Mouse (Mus musculus) activated CD4-positive, CD25-positive, alpha-beta regulatory T cell, adult 4 months (primary cell): Measurements from ENCODE around the gene Olfr1174-ps. TPM values are rescaled to one million over a fixed set of nuclear protein-coding genes. Genes with fewer than 3 reads are reported as not detected.

ENCODE experiments used
- ATAC-seq: one replicate; pipeline ENCODE4 v1.8.0; 2017
- polyA plus RNA-seq, 2 experiments: library from polyadenylated mRNA; unstranded; fragments of 100-300 nt; shearing (Covaris generic); gene quantifications; one replicate each; pipeline ENCODE4 v1.2.1; 2017

Olfr1174-ps gene
- not detected for polyA plus RNA-seq

DNA sequence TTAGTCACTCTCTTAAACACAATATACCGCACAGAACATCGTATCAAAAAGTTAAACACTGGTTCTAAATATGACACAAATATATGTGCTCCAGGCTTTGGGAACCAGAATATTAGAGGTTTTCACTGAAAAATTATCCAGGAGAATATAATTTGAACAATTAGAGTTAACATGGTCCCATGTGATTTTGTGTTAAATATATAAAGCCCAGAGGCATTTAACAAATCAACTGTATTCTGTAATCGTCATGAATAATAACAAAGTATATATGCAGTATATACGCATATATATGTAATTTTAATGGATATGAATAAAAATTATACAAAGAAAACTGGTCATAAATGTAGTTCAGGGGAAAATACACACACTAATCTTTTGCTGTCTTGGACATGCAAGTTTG lies at the start of gene Olfr1174-ps:
Gene Olfr1174-ps (minus strand): TSS at position 101 of the 400 bp plus-strand sequence.
- no peak for ATAC-seq

DNA sequence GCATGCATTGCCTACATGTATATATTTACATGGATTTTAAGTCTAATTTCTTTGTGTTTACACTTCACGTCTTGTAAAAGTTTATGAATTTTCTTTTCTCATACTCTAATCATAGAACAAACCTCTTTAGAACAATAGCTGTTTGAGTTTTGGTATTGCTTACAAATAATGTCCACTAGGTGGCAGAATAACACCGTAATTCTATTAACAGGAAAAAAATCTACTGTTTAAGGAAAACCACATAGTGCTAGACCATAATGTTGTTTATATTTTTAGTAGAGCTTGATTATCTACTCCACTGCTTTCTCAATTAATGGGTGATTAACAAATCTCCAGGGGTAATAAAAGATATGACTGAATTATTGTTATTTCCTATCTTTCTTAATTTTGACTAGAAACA lies 41.4 kb upstream of the Olfr1174-ps start:
- no peak for ATAC-seq

GRCm38 (mm10) chr2:88346392-88346791 lies 31.5 kb upstream of the Olfr1174-ps start, which contains the start of gene Olfr1177-ps:
TSS of gene Olfr1177-ps (minus strand) at chr2:88346492.
- no peak for ATAC-seq

GRCm38 (mm10) chr2:88336421-88336820 lies 21.5 kb upstream of the Olfr1174-ps start, which contains the start of gene Olfr1176:
TSS of gene Olfr1176 (plus strand) at chr2:88336721.
- ATAC-seq, result no peak

- no peak for ATAC-seq
These were observed 12.2 kb upstream of the Olfr1174-ps start, which contains the start of gene Olfr1175-ps for GRCm38 (mm10) chr2:88327115-88327514. TSS of gene Olfr1175-ps (minus strand) at chr2:88327215.

DNA sequence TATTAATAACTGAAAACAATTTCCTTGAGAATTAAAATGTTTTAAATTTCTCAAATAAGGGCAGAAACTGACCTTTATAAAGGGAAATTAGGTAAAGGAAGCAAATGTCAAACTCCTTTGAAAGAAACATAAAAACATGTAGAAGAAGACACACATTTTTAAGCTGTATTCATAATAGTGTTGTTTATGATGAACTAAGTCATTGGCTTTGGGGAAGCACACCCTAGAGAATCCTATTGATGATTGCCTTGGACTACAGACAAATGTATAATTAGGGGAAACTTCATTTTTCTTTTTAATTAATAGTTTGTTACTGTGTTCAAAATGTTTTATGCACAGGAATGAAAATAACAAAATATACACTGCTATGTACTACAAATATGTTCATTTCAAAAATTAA lies 35.2 kb downstream of the Olfr1174-ps start, which contains the start of gene Olfr1173:
Gene Olfr1173 (minus strand): TSS at position 101 of the 400 bp plus-strand sequence.
- no peak for ATAC-seq

Other genes with a start within 250 kb of the Olfr1174-ps start
- gene Olfr1163, start 243.3 kb downstream of the Olfr1174-ps start, polyA plus RNA-seq, result not detected
- not detected for gene Olfr1164, start 221.2 kb downstream of the Olfr1174-ps start, polyA plus RNA-seq
- gene Olfr1166, start 186.9 kb downstream of the Olfr1174-ps start, polyA plus RNA-seq, result under 1 TPM in 1 of 2 experiments, not detected in 1; 0.17 TPM
- under 1 TPM in 1 of 2 experiments, not detected in 1; 0.11 TPM for gene Olfr1167, start 159.9 kb downstream of the Olfr1174-ps start, polyA plus RNA-seq
- not detected for gene Olfr1168, start 133.3 kb downstream of the Olfr1174-ps start, polyA plus RNA-seq
- under 1 TPM in 1 of 2 experiments, not detected in 1; 0.12 TPM for gene Olfr1170, start 86.8 kb downstream of the Olfr1174-ps start, polyA plus RNA-seq
- under 1 TPM in 1 of 2 experiments, not detected in 1; 0.11 TPM for gene Olfr1173, start 35.3 kb downstream of the Olfr1174-ps start, polyA plus RNA-seq
- gene Olfr1175-ps, start 12.1 kb upstream of the Olfr1174-ps start, polyA plus RNA-seq, result under 1 TPM in 1 of 2 experiments, not detected in 1; 0.20 TPM
- gene Olfr1176, start 21.6 kb upstream of the Olfr1174-ps start, polyA plus RNA-seq, result not detected
- not detected for gene Olfr1177-ps, start 31.4 kb upstream of the Olfr1174-ps start, polyA plus RNA-seq
- not detected for gene Olfr1178, start 71.9 kb upstream of the Olfr1174-ps start, polyA plus RNA-seq
- gene Olfr1179, start 91.3 kb upstream of the Olfr1174-ps start, polyA plus RNA-seq, result not detected
- not detected for gene Olfr1180, start 104.0 kb upstream of the Olfr1174-ps start, polyA plus RNA-seq
- not detected for gene Olfr1181, start 111.0 kb upstream of the Olfr1174-ps start, polyA plus RNA-seq
- under 1 TPM in 1 of 2 experiments, not detected in 1; 0.21 TPM for gene Gm13757, start 134.0 kb upstream of the Olfr1174-ps start, polyA plus RNA-seq
- gene Olfr1183, start 139.7 kb upstream of the Olfr1174-ps start, polyA plus RNA-seq, result not detected
- gene Olfr1184, start 168.5 kb upstream of the Olfr1174-ps start, polyA plus RNA-seq, result not detected
- under 1 TPM in 1 of 2 experiments, not detected in 1; 0.16 TPM for gene Olfr1185-ps1, start 178.2 kb upstream of the Olfr1174-ps start, polyA plus RNA-seq
- not detected for gene Olfr1186, start 203.4 kb upstream of the Olfr1174-ps start, polyA plus RNA-seq
- gene Olfr1188, start 241.8 kb upstream of the Olfr1174-ps start, polyA plus RNA-seq, result not detected